Mouse (Mus musculus): ENCODE data around the gene Kcnj10. TPM values are rescaled to one million over a fixed set of nuclear protein-coding genes. Genes with fewer than 3 reads are reported as not detected.

Kcnj10 gene
- total and polyA plus RNA-seq, 3 experiments: 0.11 to 1.1 TPM; not detected in 1

GRCm38 (mm10) chr1:172342729-172343128 is 1.7 kb downstream of the Kcnj10 start:
- peaks cover 7% of the 10 kb centered on the region; the same call in 1 of the 2 replicates for H3K27me3 ChIP-seq (ENCODE audit: insufficient read depth, low read length)
- no peak for DNase-seq (ENCODE audit: low spot score)
- no peak for TF ChIP-seq TAL1 (conservative IDR thresholded peaks at IDR 0.05; ENCODE audit: low read depth, low read length)
- no peak for TF ChIP-seq GATA2 (IDR thresholded peaks at IDR 0.05; ENCODE audit: borderline replicate concordance, low read depth, low read length)
- no peak for TF ChIP-seq GATA1 (IDR thresholded peaks at IDR 0.05; ENCODE audit: borderline replicate concordance, low read length)
- no peak for TF ChIP-seq CTCF (IDR thresholded peaks at IDR 0.05; ENCODE audit: low read depth, low read length)
- TF ChIP-seq POLR2AphosphoS5 (IDR thresholded peaks at IDR 0.05; ENCODE audit: insufficient replicate concordance, low read depth, low read length): no peak
- H3K4me3 ChIP-seq (ENCODE audit: low read depth, low read length): no peak overlapping the region
- ATAC-seq (ENCODE audit: extremely low read depth, insufficient number of reproducible peaks, low FRiP score, poor library complexity, severe bottlenecking): no peak
- no peaks in the 10 kb centered on the region for H3K36me3 ChIP-seq (replicated peaks)
- H3K9me3 ChIP-seq (replicated peaks): no peaks in the 10 kb centered on the region
- no peaks in the 10 kb centered on the region for H3K4me1 ChIP-seq (ENCODE audit: insufficient read depth, low read depth, low read length)

- DNase-seq (ENCODE audit: low spot score): no peak
- no peak overlapping the region for H3K4me3 ChIP-seq (ENCODE audit: low read depth, low read length)
- H3K36me3 ChIP-seq (replicated peaks): no peaks in the 10 kb centered on the region
- ATAC-seq (ENCODE audit: extremely low read depth, insufficient number of reproducible peaks, low FRiP score, poor library complexity, severe bottlenecking): no peak
- peaks cover 8% of the 10 kb centered on the region; the same call in 1 of the 2 replicates for H3K27me3 ChIP-seq (ENCODE audit: insufficient read depth, low read length)
- TF ChIP-seq CTCF (IDR thresholded peaks at IDR 0.05; ENCODE audit: low read depth, low read length): no peak
- TF ChIP-seq TAL1 (conservative IDR thresholded peaks at IDR 0.05; ENCODE audit: low read depth, low read length): no peak
- no peak for TF ChIP-seq GATA1 (IDR thresholded peaks at IDR 0.05; ENCODE audit: borderline replicate concordance, low read length)
- no peak for TF ChIP-seq GATA2 (IDR thresholded peaks at IDR 0.05; ENCODE audit: borderline replicate concordance, low read depth, low read length)
- TF ChIP-seq POLR2AphosphoS5 (IDR thresholded peaks at IDR 0.05; ENCODE audit: insufficient replicate concordance, low read depth, low read length): no peak
- no peaks in the 10 kb centered on the region for H3K9me3 ChIP-seq (replicated peaks)
- no peaks in the 10 kb centered on the region for H3K4me1 ChIP-seq (ENCODE audit: insufficient read depth, low read depth, low read length)
Observed at GRCm38 (mm10) chr1:172343914-172344313, 2.9 kb downstream of the Kcnj10 start.

GRCm38 (mm10) chr1:172344820-172345219 is 3.8 kb downstream of the Kcnj10 start:
- Histone ChIP-seq H3K4me3 (ENCODE audit: low read depth, low read length) (no peak overlapping the region), H3K9me3 (replicated peaks) (no peaks in the 10 kb centered on the region), H3K4me1 (ENCODE audit: insufficient read depth, low read depth, low read length) (no peaks in the 10 kb centered on the region), H3K36me3 (replicated peaks) (no peaks in the 10 kb centered on the region), H3K27me3 (ENCODE audit: insufficient read depth, low read length) (peaks cover 10% of the 10 kb centered on the region)
- ATAC-seq (ENCODE audit: extremely low read depth, insufficient number of reproducible peaks, low FRiP score, poor library complexity, severe bottlenecking) (no peak), DNase-seq (ENCODE audit: low spot score) (no peak)
- TF ChIP-seq GATA1 (IDR thresholded peaks at IDR 0.05; ENCODE audit: borderline replicate concordance, low read length) (no peak), GATA2 (IDR thresholded peaks at IDR 0.05; ENCODE audit: borderline replicate concordance, low read depth, low read length) (no peak), POLR2AphosphoS5 (IDR thresholded peaks at IDR 0.05; ENCODE audit: insufficient replicate concordance, low read depth, low read length) (no peak), CTCF (IDR thresholded peaks at IDR 0.05; ENCODE audit: low read depth, low read length) (no peak), TAL1 (conservative IDR thresholded peaks at IDR 0.05; ENCODE audit: low read depth, low read length) (no peak)

- H3K4me1 ChIP-seq (ENCODE audit: insufficient read depth, low read depth, low read length): no peaks in the 10 kb centered on the region
- ATAC-seq (ENCODE audit: extremely low read depth, insufficient number of reproducible peaks, low FRiP score, poor library complexity, severe bottlenecking): no peak
- no peak overlapping the region for H3K4me3 ChIP-seq (ENCODE audit: low read depth, low read length)
- no peaks in the 10 kb centered on the region for H3K9me3 ChIP-seq (replicated peaks)
- H3K27me3 ChIP-seq (ENCODE audit: insufficient read depth, low read length): peaks cover 22% of the 10 kb centered on the region
- no peak for TF ChIP-seq TAL1 (conservative IDR thresholded peaks at IDR 0.05; ENCODE audit: low read depth, low read length)
- TF ChIP-seq GATA2 (IDR thresholded peaks at IDR 0.05; ENCODE audit: borderline replicate concordance, low read depth, low read length): no peak
- no peak for DNase-seq (ENCODE audit: low spot score)
- no peaks in the 10 kb centered on the region for H3K36me3 ChIP-seq (replicated peaks)
Observed at GRCm38 (mm10) chr1:172346707-172347106, 5.7 kb downstream of the Kcnj10 start.

- DNase-seq (ENCODE audit: low spot score): no peak
- no peak for TF ChIP-seq GATA1 (IDR thresholded peaks at IDR 0.05; ENCODE audit: borderline replicate concordance, low read length)
- TF ChIP-seq GATA2 (IDR thresholded peaks at IDR 0.05; ENCODE audit: borderline replicate concordance, low read depth, low read length): no peak
- no peak for TF ChIP-seq CTCF (IDR thresholded peaks at IDR 0.05; ENCODE audit: low read depth, low read length)
- no peak for TF ChIP-seq POLR2AphosphoS5 (IDR thresholded peaks at IDR 0.05; ENCODE audit: insufficient replicate concordance, low read depth, low read length)
- Histone ChIP-seq H3K36me3 (replicated peaks) (no peaks in the 10 kb centered on the region), H3K4me3 (ENCODE audit: low read depth, low read length) (no peak overlapping the region), H3K4me1 (ENCODE audit: insufficient read depth, low read depth, low read length) (no peaks in the 10 kb centered on the region), H3K27me3 (ENCODE audit: insufficient read depth, low read length) (peaks cover 22% of the 10 kb centered on the region), H3K9me3 (replicated peaks) (no peaks in the 10 kb centered on the region)
- ATAC-seq (ENCODE audit: extremely low read depth, insufficient number of reproducible peaks, low FRiP score, poor library complexity, severe bottlenecking): no peak
Observed at GRCm38 (mm10) chr1:172347382-172347781, 6.4 kb downstream of the Kcnj10 start.

- Histone ChIP-seq H3K36me3 (replicated peaks) (no peaks in the 10 kb centered on the region), H3K27me3 (ENCODE audit: insufficient read depth, low read length) (peaks cover 31% of the 10 kb centered on the region), H3K4me1 (ENCODE audit: insufficient read depth, low read depth, low read length) (no peaks in the 10 kb centered on the region), H3K9me3 (replicated peaks) (no peaks in the 10 kb centered on the region), H3K4me3 (ENCODE audit: low read depth, low read length) (no peak overlapping the region)
- no peak for TF ChIP-seq CTCF (IDR thresholded peaks at IDR 0.05; ENCODE audit: low read depth, low read length)
- no peak for TF ChIP-seq GATA1 (IDR thresholded peaks at IDR 0.05; ENCODE audit: borderline replicate concordance, low read length)
- TF ChIP-seq GATA2 (IDR thresholded peaks at IDR 0.05; ENCODE audit: borderline replicate concordance, low read depth, low read length): no peak
- no peak for TF ChIP-seq TAL1 (conservative IDR thresholded peaks at IDR 0.05; ENCODE audit: low read depth, low read length)
- no peak for TF ChIP-seq POLR2AphosphoS5 (IDR thresholded peaks at IDR 0.05; ENCODE audit: insufficient replicate concordance, low read depth, low read length)
- DNase-seq (ENCODE audit: low spot score) (no peak), ATAC-seq (ENCODE audit: extremely low read depth, insufficient number of reproducible peaks, low FRiP score, poor library complexity, severe bottlenecking) (no peak)
Observed at GRCm38 (mm10) chr1:172349504-172349903, 8.5 kb downstream of the Kcnj10 start.
